Mouse (Mus musculus) embryonic facial prominence, embryonic 13.5 days (tissue): ENCODE measurements around the gene Parpbp. TPM values are rescaled to one million over a fixed set of nuclear protein-coding genes. Genes with fewer than 3 reads are reported as not detected.

Experiments
- ATAC-seq: fragments of 200-750 bp; cut with Nextera tagmentation; 2 replicates; pipeline ENCODE4 v1.8.0; 2017; ENCODE audit warnings: low read depth; ENCODE audit not compliant: insufficient number of reproducible peaks, insufficient read depth, low FRiP score, low TSS enrichment
- H3K27ac ChIP-seq: fragments of 300-500 bp; sonication (generic); 2 replicates; pipeline ENCODE4 v1.5.1; 2015; ENCODE audit warnings: moderate library complexity, mild to moderate bottlenecking, inconsistent platforms
- H3K27me3 ChIP-seq: fragments of 300-500 bp; sonication (generic); 2 replicates; pipeline ENCODE4 v1.6.1; 2015; ENCODE audit warnings: mild to moderate bottlenecking, inconsistent platforms
- H3K36me3 ChIP-seq: fragments of 300-500 bp; sonication (generic); 2 replicates; pipeline ENCODE4 v1.6.1; 2015; ENCODE audit warnings: mild to moderate bottlenecking, inconsistent platforms
- H3K4me1 ChIP-seq: fragments of 300-500 bp; sonication (generic); 2 replicates; pipeline ENCODE4 v1.6.1; 2015; ENCODE audit warnings: inconsistent platforms
- H3K4me2 ChIP-seq: fragments of 300-500 bp; sonication (generic); 2 replicates; pipeline ENCODE4 v1.6.1; 2015; ENCODE audit warnings: moderate library complexity, mild to moderate bottlenecking, inconsistent platforms
- H3K4me3 ChIP-seq: fragments of 300-500 bp; sonication (generic); 2 replicates; pipeline ENCODE4 v1.5.1; 2015; ENCODE audit warnings: mild to moderate bottlenecking, inconsistent platforms
- H3K9ac ChIP-seq: fragments of 300-500 bp; sonication (generic); 2 replicates; pipeline ENCODE4 v1.6.1; 2015; ENCODE audit warnings: mild to moderate bottlenecking, inconsistent platforms
- H3K9me3 ChIP-seq: fragments of 300-500 bp; sonication (generic); 2 replicates; pipeline ENCODE4 v1.6.1; 2016; ENCODE audit warnings: inconsistent platforms
- WGBS: fragments of 180-500 bp; shearing (Covaris S2); methylation state at CpG from one replicate; pipeline ENCODE4 v1.1.7; 2015; ENCODE audit warnings: mixed read lengths; 5-methylcytosine and 5-hydroxymethylcytosine counted together
- polyA plus RNA-seq: library from polyadenylated mRNA; unstranded; fragments of >200 nt; fragmentation: Nextera tagmentation; extraction: Ambion mirVana; gene quantifications from 2 replicates; pipeline ENCODE4 v1.2.1, GENCODE M21; 2015

Parpbp gene
- polyA plus RNA-seq, 1 experiment from 2014 or later = 11.9 TPM

DNA sequence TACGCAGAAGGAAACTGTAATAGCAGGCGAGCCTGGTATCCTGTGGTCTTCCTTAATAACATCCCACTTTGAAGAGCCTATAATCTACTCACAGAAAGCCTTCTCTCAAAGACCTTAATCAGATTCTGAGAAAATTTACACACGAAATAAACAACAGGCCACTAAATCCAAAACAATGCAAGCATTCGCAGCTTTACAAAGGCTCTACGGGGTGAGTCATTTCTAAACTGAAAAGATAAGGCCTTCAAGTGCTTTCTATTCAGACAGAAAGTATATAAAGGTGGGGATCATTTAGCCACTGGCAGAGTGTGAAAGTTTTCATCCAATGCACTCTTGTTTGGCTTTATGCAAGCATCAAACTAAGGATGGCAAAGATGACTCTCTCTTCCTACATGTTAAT, 56.0 kb downstream of the Parpbp start, which contains the start of gene Pmch:
TSS of gene Pmch (plus strand) at position 301 of the 400 bp plus-strand sequence.
- Histone ChIP-seq H3K4me1 (no peaks in the 10 kb centered on the region), H3K9me3 (no peaks in the 10 kb centered on the region), H3K27ac (no peak within 1 kb of the TSS), H3K36me3 (peaks cover 11% of the 10 kb centered on the region), H3K27me3 (no peaks in the 10 kb centered on the region), H3K9ac (no peak within 1 kb of the TSS), H3K4me2 (no peak within 1 kb of the TSS), H3K4me3 (no peak within 1 kb of the TSS)
- 74% methylated on average over 5 of the region's 5 CpGs for whole genome bisulfite sequencing
- no peak for ATAC-seq

DNA sequence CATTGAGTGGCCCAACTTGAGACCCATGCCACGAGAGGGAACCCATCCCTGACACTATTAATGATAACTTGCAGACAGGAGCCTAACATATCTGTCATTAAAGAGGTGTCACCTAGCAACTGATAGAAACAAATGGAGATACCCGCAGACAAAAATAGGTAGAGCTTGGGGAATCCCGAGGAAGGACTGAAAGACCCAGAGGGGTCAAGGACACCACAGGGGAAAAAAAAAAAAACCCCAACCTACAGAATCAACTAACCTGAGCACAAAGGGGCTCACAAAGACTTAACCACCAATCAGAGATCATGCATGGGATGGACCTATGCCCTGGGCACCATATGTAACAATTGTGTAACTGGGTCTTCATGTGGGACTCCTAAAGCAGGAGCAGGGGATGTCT, 79.4 kb downstream of the Parpbp start:
- no peaks in the 10 kb centered on the region for H3K9me3 ChIP-seq
- no peak overlapping the region for H3K4me3 ChIP-seq
- no peak overlapping the region for H3K9ac ChIP-seq
- H3K27ac ChIP-seq = no peak overlapping the region
- WGBS = 79% methylated on average over 3 of the region's 3 CpGs
- no peaks in the 10 kb centered on the region for H3K27me3 ChIP-seq
- no peak for ATAC-seq
- no peak overlapping the region for H3K4me2 ChIP-seq
- H3K4me1 ChIP-seq = peaks cover 12% of the 10 kb centered on the region
- no peaks in the 10 kb centered on the region for H3K36me3 ChIP-seq

DNA sequence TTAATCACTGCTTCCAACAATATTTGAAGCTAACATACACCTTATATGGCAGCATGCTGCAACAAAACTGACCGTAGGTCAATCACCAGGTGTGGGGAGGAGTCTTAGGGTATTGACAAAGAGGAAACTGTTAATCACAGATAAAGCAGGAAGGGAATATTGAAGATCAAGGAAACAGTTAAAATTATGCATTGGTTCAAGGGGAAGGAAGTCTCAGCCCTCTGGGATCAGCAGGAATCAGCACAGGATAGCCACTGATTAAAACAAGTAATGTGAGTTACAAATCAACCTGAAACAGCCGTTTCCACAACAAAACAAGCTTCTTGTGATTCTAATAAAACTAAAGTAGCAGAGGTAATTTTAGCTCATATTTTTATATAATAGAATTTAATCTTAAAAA, 81.9 kb downstream of the Parpbp start:
- no peaks in the 10 kb centered on the region for H3K27me3 ChIP-seq
- H3K27ac ChIP-seq = no peak overlapping the region
- WGBS = 44% methylated on average over 2 of the region's 2 CpGs
- no peak overlapping the region for H3K4me3 ChIP-seq
- ATAC-seq = no peak
- H3K9me3 ChIP-seq = no peaks in the 10 kb centered on the region
- H3K9ac ChIP-seq = no peak overlapping the region
- peaks cover 12% of the 10 kb centered on the region for H3K4me1 ChIP-seq
- no peak overlapping the region for H3K4me2 ChIP-seq
- no peaks in the 10 kb centered on the region for H3K36me3 ChIP-seq

DNA sequence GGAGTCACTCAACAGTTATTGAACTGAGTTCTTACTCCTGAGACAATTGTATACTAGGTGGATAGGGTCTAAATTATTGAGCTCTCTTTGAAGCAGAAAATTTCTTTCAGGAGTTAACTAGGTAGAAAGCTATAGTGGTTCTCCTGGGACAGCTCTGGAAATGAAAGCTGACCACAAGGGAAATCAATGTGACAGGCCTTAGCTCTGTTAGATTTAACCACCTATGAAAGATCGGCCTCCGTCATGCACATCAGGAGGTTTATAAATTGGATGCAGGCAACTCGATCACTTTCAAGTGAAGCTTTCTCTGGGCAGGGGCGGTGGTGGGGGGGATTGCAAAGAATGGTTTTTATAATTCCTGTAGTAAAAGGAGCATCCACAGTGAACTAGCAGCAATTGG, 83.3 kb downstream of the Parpbp start:
- Histone ChIP-seq H3K4me3 (no peak overlapping the region), H3K4me1 (peaks cover 12% of the 10 kb centered on the region), H3K9me3 (no peaks in the 10 kb centered on the region), H3K36me3 (no peaks in the 10 kb centered on the region), H3K9ac (no peak overlapping the region), H3K4me2 (no peak overlapping the region), H3K27me3 (no peaks in the 10 kb centered on the region), H3K27ac (no peak overlapping the region)
- no peak for ATAC-seq
- WGBS = 32% methylated on average over 4 of the region's 4 CpGs

DNA sequence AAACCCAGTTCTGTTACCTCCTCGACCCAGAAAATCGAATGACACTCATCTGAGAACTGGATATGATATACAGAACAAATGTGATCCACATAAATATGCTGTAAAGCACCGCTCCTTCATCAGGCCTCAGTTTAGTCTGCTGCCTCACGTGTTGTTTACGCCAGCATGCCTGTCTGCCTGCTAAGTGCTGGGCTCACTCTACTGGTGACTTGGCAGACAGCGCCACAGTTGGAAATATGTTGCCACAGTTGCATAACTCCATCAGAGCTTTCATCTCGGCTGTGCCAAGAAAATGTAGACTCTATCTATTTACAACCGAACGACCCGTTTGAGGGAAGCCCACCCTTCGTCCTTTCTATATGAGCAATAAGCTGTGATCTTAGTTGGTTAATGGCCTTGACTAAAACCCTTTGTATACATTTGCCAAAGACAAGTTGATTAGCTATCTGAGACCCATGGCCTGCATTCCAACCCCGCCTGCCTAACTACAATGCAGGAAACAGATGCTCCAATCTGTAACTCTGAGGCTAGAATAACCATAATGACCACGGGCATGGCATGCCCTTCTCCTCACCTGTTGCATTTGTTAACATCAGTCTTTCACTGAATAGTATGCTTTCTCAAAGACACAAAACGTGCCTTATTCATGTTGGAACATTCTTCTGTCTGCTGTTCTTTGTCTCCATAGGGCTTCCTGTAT, 89.6 kb downstream of the Parpbp start:
- no peak overlapping the region for H3K4me3 ChIP-seq
- H3K36me3 ChIP-seq = no peaks in the 10 kb centered on the region
- no peak for ATAC-seq
- H3K27ac ChIP-seq = no peak overlapping the region
- no peaks in the 10 kb centered on the region for H3K27me3 ChIP-seq
- H3K9ac ChIP-seq = no peak overlapping the region
- no peak overlapping the region for H3K4me2 ChIP-seq
- no peaks in the 10 kb centered on the region for H3K9me3 ChIP-seq
- 75% methylated on average over 14 of the region's 14 CpGs for WGBS
- no peaks in the 10 kb centered on the region; the same call in 1 of the 2 replicates for H3K4me1 ChIP-seq

DNA sequence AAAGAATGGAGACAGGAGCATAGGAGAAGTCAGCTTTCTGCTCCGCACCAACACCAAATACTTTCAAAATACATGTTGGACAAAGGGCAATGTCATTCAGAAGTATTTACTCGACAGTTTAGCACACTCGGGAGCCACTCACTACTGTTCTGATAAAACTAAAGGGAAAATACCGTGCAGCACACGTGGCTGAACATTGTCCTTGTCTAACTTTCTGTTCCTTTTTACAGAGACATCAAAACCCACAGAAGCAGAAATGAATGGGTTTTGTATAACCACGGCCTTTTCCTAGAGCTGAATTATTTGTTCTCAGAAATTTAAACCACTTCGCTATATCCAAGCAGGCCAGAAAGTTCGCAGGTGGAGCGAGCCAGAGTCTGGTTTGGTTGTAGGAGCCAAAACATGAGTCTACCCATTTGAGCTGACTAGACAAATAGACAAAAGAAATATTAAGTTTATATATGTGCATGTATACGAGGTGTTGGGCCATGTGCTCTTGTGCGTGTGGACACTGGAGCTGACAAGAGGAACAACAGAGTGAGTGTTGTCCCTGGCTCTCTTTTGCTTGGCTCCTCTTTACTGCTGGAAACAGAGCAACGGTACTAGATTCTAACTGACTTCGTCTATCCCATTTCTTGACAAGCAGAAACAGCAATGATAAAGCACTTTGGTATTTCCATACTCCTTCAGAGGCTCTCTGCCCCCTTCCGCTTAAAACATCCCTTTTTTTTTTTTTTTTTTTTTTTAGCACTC, 92.3 kb downstream of the Parpbp start:
- Histone ChIP-seq H3K9ac (no peak overlapping the region), H3K36me3 (no peaks in the 10 kb centered on the region), H3K4me3 (no peak overlapping the region), H3K27ac (no peak overlapping the region), H3K9me3 (no peaks in the 10 kb centered on the region), H3K4me2 (no peak overlapping the region), H3K4me1 (no peaks in the 10 kb centered on the region), H3K27me3 (no peaks in the 10 kb centered on the region)
- ATAC-seq = no peak
- WGBS = 77% methylated on average over 14 of the region's 14 CpGs

DNA sequence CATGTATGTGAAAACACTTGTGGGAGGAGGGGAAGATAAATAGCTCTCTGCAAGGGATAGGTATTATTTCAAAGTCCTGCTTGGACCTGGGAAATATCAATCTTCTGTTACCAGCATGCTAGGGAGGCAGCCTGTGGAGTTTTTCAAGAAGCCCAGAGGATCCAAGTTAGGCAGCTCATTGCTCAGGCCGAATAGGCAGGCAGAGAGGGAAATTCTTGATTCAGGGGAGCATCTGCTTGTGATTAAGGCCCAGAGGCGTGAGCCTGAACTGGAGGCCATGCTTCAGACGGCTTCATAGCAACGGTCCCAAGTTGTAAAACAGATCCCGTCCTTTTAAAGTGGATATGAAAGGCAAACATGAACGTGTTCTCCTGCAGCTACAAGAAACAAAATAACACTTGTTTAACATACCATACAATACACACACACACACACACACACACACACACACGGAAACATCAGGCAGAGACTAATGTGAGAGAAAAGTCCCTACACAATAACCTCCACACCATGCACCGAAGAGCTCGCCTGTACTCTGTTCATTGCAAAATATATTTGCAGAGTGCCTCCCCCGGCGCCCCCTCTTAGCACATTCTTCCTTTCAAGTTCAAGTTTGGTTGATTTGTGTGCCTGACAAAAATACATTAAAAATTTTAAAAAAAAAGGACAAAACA, 100.5 kb downstream of the Parpbp start:
- 26% methylated on average over 11 of the region's 11 CpGs for WGBS
- ATAC-seq = peak; percentile 71; the same call in 1 of the 2 replicates
- no peaks in the 10 kb centered on the region for H3K27me3 ChIP-seq
- peaks cover 19% of the 10 kb centered on the region for H3K4me1 ChIP-seq
- H3K9me3 ChIP-seq = no peaks in the 10 kb centered on the region
- H3K9ac ChIP-seq = no peak overlapping the region
- peak overlapping the region; percentile 76 for H3K27ac ChIP-seq
- no peaks in the 10 kb centered on the region for H3K36me3 ChIP-seq
- peak overlapping the region; percentile 16; the same call in 1 of the 2 replicates for H3K4me2 ChIP-seq
- H3K4me3 ChIP-seq = no peak overlapping the region

DNA sequence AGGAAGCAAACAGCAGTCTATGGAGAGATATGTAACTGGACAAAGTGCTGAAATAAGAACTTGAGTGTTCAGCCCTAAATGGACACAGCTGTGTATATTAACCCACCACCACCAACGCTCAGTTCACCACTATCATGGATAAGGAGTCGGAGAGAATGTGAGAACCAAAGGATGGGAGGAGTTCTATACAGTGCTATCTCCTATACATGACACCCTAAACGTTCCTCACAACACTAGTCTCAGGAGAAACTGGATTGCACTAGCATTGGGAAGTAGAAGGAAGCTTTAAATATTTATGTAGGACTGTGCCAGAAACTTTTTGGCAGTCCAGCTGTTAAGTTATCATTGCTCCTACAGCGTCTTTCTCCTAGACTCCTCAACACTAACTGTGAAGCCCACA, 102.4 kb downstream of the Parpbp start:
- no peak overlapping the region for H3K4me2 ChIP-seq
- no peaks in the 10 kb centered on the region for H3K36me3 ChIP-seq
- H3K9me3 ChIP-seq = no peaks in the 10 kb centered on the region
- no peak overlapping the region for H3K4me3 ChIP-seq
- H3K9ac ChIP-seq = no peak overlapping the region
- no peaks in the 10 kb centered on the region for H3K27me3 ChIP-seq
- peaks cover 19% of the 10 kb centered on the region for H3K4me1 ChIP-seq
- WGBS = 62% methylated on average over 4 of the region's 4 CpGs
- no peak for ATAC-seq
- peak overlapping the region; percentile 35; the same call in 1 of the 2 replicates for H3K27ac ChIP-seq

Other genes starting within 250 kb of the Parpbp start
- gene Pmch, start 55.9 kb downstream of the Parpbp start, polyA plus RNA-seq = 0.34 TPM in 1 of 2 replicates, not detected in the other
- gene Nup37, start 51 bp upstream of the Parpbp start, polyA plus RNA-seq = 90.8 and 95.3 TPM in 2 replicates
- 56.2 and 64.1 TPM in 2 replicates for gene Washc3, start 54.2 kb upstream of the Parpbp start, polyA plus RNA-seq
- 1.5 and 2.0 TPM in 2 replicates for gene Dram1, start 232.1 kb upstream of the Parpbp start, polyA plus RNA-seq
- 10.3 and 10.8 TPM in 2 replicates for gene Gnptab, start 232.2 kb upstream of the Parpbp start, polyA plus RNA-seq